Mouse (Mus musculus) lung, postnatal 36 days (tissue): ENCODE measurements around the gene Mea1.
A peak's percentile ranks its signal among the peaks of the same experiment; 100 is the strongest.

ENCODE experiments used
- DNase-seq: peaks from one replicate; pipeline ENCODE4 v3.0.0; 2022; ENCODE audit warnings: mixed read lengths

Mea1 gene

GRCm38 (mm10) chr17:46678416-46678815 is at the start of gene Mea1:
Gene Mea1, plus strand, starts transcription at chr17:46678793.
- peak; percentile 76 for DNase-seq

DNA sequence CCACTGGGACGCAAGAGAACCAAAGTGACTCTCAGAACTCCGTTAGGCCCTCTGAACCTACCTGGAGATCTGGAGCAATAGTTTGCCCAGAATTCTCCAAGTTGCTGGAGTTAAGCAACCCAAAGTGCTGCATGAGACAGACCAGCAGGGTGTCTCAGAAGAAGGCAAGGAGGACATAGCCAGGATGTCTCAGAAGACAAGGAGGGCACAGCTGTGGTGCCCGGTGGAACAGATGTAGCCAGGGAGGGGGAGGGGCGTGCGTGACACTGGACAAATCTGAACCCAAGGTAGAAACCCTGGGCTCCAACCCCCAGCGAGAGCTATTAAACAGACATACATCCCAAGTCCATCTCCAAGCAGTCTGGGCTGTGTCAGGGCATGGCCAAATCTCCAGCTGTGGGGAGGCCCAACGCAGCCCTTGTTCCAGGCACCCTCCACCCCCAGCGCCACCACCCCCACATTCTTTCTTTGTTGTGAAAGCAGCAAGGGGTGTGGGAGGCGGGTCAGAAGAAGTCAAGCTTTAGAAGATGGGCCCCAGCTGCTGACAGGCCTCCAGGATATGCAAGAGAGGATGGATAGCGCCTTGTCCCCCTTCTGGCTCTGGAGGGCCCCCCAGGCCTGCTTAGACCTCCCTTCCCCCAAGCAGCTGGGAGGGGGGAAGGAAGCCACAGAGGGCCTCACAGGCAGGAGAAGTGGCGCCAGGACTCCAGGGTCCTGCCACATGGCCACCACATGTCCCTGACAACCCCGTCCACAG is 48.7 kb upstream of the Mea1 start:
- DNase-seq, result peak; percentile 79

GRCm38 (mm10) chr17:46636831-46637523 is 41.6 kb upstream of the Mea1 start:
- DNase-seq, result peak; percentile 87

DNA sequence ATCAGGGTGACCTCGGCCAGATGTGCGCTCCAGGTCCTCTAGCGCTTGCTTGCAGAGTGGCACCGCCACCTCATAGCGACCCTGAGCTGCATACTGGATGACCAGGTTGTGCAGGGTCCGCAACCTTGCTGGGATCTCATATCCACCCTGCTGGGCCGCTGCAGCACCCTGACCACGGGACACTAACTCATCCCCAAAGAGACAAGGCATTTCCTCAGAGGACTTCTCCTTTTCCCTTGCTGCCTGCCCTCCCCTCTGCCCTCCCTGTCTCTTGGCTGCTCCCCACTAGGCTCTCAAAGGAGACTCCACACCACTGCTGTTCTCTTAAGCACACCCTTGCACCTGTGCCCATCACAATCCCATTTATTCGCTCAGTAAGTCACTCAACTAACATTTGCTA is 38.7 kb upstream of the Mea1 start:
- no peak for DNase-seq

DNA sequence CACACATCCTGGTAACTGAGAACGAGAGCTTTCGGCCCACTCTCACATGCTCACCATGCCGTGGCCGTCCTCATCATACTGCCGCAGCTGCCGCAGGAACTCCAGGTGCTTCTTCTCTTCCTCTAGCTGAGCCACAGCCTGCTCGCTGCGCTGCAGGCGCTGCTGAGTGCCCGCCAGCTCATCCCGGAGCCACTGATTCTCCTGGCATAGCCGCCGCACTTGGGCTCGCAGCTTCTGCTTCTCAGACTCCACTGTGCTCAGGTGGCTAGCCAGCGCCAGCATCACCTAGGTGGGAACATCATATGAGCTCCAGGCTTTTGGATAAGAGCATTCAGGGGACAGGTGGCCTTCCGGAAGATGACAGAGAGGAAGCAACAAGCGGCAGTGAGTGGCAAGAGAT is 36.5 kb upstream of the Mea1 start:
- no peak for DNase-seq

DNA sequence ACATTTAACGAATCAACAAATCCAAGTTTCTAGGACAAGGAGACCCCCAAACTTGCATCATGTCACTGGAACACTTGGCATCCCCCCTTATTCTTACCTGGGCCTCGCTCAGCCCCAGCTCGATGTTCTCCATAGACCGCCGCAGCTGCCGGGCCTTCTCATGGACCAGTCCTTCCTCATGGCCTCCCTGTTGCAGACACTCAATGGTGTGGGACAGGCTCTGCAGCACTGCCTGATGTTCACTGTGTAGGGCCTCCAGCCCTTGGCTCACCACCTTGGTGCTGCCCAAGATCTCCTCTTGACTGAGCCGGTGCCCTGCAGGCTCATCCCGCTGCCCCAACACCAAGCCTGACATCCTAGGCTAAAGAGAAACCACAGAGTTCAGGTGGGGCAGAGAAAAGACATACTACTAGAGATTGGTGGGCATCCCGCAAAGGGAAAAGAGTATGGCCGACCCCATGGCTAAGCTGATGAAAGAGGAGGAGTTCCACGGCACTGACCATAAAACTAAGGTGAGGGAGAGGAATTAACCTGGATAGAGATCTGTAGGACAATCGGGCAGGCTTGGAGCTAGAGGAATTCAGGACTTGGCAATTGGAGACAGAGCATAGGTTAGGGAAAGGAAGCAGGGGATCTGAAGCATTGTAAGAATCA is 34.3 kb upstream of the Mea1 start:
- no peak for DNase-seq

GRCm38 (mm10) chr17:46644916-46645475 is 33.6 kb upstream of the Mea1 start:
- peak; percentile 88 for DNase-seq

GRCm38 (mm10) chr17:46645561-46646321 is 32.9 kb upstream of the Mea1 start, which contains the start of the genes Klc4 and Mrpl2:
Gene Klc4, minus strand, starts transcription at chr17:46646022.
Gene Mrpl2, plus strand, starts transcription at chr17:46646229.
- DNase-seq, result peak; percentile 99

DNA sequence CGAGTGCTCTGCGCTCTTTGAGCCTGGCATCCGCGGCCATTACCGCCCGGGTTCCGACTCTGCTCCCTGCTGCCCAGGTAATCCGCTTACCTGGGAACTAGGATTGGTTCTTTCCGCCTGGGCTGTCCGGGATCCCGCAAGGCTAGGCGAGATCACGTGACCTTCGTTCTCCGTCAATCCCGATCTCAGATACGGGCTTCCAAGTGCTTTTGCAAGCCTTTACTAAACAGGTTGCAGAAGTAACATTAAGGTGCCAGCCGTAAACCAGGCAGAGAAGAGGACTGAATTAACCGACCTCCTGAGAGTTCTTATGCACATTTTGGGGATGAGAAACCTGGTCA is 32.3 kb upstream of the Mea1 start:
- no peak for DNase-seq

DNA sequence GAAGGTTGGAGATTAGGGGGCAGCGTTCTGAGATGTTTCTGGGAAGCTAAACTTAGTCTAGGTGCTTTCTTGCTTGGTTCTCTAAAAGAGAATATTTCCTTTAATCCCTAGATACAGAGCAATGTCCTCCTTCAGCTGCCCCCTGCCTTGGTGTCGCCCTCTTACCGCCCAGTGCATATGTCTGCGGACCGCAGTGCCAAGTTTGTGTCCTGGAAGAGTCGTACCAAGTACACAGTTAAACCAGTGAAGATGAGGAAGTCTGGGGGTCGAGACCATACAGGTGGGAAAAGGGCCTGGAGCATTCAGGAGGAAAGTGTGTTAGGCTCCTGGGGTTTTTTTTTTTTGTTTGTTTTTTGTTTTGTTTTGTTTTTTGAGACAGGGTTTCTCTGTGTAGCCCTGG is 31.3 kb upstream of the Mea1 start:
- no peak for DNase-seq

GRCm38 (mm10) chr17:46648436-46648835 is 30.2 kb upstream of the Mea1 start:
- DNase-seq, result no peak

DNA sequence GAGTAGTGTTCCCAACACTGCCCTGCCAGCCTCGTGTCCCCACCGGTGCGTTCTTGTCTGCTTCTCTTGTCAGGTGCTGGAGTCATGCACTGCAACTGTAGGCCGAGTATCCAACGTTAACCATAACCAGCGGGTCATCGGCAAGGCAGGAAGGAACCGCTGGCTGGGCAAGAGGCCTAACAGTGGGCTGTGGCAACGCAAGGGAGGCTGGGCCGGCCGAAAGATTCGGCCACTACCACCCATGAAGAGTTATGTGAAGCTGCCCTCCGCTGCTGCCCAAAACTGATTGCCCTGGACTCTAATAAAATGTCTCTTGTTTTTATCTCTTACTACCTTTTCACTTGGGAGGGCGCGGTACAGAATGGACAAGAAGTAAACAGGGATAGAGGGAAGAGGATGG is 28.8 kb upstream of the Mea1 start:
- DNase-seq, result no peak

- DNase-seq, result peak; percentile 94
Measured at GRCm38 (mm10) chr17:46650232-46651031, 28.2 kb upstream of the Mea1 start, which contains the start of gene Cul7. Gene Cul7, plus strand, starts transcription at chr17:46650337.

DNA sequence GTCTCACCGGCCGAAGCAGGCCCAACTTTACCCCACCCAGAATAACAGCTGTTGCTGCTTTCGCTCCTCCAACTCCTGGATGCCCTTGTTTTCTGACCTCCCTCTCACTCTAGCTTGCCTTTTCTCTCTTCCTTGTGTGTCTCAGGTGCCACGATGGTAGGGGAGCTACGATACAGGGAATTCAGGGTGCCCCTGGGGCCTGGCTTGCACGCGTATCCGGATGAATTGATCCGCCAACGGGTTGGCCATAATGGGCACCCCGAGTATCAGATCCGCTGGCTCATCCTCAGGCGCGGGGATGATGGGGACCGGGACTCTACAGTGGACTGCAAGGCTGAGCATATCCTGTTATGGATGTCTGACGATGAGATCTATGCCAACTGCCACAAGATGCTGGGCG is 27.3 kb upstream of the Mea1 start:
- DNase-seq, result no peak

DNA sequence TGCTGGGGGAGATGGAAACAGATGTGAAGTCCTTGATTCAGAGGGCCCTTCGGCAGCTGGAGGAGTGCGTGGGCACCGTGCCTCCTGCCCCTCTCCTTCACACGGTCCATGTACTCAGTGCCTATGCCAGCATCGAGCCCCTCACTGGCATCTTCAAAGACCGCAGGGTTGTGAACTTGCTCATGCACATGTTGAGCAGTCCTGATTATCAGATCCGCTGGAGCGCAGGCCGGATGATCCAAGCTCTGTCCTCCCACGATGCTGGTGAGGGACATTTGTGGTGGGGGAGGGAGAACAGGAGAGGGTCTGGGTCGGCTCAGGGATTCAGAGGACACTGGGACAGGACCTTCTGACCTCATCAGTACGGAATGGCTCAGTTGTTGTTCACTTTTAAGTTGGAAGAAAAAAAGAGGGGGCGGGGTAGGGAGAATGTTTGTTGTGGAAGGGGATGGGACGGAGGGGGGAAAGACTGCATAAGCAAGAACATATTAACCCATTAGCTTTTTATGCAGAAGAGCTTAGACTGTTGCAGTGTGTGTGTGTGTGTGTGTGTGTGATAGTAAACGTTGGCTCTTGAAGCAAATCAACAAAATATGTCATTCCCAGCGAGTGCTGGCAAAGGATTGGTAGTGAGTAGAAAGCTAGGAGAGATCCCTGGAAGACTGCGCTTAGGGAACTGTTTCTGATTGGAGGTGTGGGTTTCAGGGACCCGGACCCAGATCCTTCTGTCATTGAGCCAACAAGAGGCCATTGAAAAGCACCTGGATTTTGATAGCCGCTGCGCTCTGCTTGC is 26.6 kb upstream of the Mea1 start:
- no peak for DNase-seq

DNA sequence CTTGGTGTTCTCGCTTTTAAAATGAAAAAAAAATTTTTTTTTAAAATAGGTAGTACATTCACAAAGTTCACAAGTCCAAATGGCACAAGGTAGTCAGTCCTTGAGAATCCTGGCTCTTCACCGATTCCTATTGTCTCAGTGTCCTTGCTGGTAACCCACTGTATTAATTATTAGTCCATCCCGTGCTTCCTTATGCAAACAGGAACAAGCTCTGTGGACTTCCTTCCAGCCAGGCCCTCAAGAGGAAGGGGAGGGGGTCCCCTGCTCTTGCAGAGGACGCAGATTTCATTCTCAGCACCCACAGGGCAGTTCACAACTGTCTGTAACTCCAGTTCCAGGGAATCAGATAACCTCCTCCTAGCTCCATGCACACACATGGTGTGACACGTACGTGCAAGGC is 22.5 kb upstream of the Mea1 start:
- DNase-seq, result no peak

- DNase-seq, result no peak
Measured at GRCm38 (mm10) chr17:46661351-46661750, 17.2 kb upstream of the Mea1 start.

DNA sequence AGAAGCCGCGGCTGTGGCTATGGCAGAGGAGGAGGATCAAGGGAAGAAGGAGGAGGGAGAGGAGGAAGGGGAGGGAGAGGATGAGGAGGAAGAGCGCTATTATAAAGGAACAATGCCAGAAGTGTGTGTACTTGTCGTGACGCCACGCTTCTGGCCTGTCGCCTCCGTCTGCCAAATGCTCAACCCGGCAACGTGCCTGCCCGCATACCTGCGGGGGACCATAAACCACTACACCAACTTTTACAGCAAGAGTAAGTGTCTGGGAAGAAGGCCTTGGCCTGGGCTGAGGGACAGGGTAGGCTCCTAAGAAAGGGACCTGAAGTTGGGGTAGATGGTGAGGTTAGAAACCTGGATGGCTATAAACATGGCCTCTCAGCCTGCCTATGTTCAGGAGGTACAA is 16.6 kb upstream of the Mea1 start:
- DNase-seq, result no peak

DNA sequence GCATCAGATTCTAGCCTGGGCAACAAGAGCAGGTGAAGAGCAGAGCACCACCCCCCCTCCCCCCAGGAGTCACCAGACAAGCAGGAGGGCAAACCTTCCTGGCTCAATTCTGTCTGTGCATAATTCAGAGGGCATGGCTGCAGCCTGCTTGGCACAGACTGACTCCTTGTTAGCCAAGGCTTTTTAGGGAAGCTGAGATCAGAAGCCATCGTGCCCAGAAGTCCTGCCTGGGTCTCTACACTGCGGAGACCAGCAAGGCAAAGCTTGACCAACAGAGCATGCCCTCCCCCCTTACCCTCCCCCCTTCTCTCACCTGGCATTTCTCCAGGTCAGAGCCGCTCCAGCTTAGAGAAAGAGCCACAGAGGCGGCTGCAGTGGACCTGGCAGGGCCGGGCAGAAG is 15.9 kb upstream of the Mea1 start:
- no peak for DNase-seq

- DNase-seq, result no peak
Measured at GRCm38 (mm10) chr17:46667712-46668111, 10.9 kb upstream of the Mea1 start.

DNA sequence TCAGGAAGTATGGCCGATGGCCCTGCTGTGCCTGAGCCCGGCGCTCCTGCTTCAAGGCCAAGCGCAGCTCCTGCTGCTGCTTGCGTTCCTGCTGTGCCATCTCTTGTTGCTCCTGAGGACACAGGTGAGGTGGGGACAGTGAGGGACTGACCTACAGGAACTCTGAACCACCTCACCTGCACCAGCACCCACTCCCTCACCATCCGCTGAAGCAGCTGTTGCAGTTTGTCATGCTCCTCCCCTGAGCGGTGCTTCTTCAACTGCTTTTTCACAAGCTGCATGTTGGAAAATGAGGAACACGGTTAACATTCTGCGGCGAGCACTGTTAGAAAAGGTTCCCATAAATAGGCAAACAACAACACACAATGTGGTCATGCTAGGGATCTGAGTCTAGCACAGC is 8.7 kb upstream of the Mea1 start:
- DNase-seq, result no peak
